Mouse (Mus musculus): ENCODE results near the gene Mlh3. TPM values are rescaled to one million over a fixed set of nuclear protein-coding genes. Genes with fewer than 3 reads are reported as not detected.

Gene Mlh3
- polyA plus RNA-seq, 2 experiments = 8.6 to 12.3 TPM

- WGBS = 38% methylated on average over 7 of the region's 7 CpGs
- Histone ChIP-seq H3K27me3 (ENCODE audit: control insufficient read depth, insufficient read depth, low read length) (no peaks in the 10 kb centered on the region), H3K9me3 (ENCODE audit: control insufficient read depth, low read length) (no peaks in the 10 kb centered on the region), H3K9ac (ENCODE audit: low read depth, low read length, severe bottlenecking) (no peak overlapping the region), H3K4me3 (replicated peaks; ENCODE audit: low read length) (no peak overlapping the region), H3K4me1 (ENCODE audit: control insufficient read depth, insufficient read depth, low read length) (no peaks in the 10 kb centered on the region; the same call in 1 of the 2 replicates), H3K27ac (replicated peaks; ENCODE audit: low read depth, low read length) (no peak overlapping the region), H3K36me3 (ENCODE audit: control insufficient read depth, insufficient read depth, low read length) (no peaks in the 10 kb centered on the region), H3K4me2 (replicated peaks; ENCODE audit: low read depth, low read length, severe bottlenecking) (no peak overlapping the region)
- DNase-seq (ENCODE audit: low spot score) (no peak), ATAC-seq (ENCODE audit: low FRiP score, low read depth) (peak; percentile 15; the same call in 1 of the 2 replicates)
- no peak for TF ChIP-seq POLR2A (IDR thresholded peaks at IDR 0.05; ENCODE audit: borderline replicate concordance, extremely low read depth, insufficient read depth, insufficient read length)
These were observed 61.7 kb downstream of the Mlh3 start for GRCm38 (mm10) chr12:85208687-85209199.

DNA sequence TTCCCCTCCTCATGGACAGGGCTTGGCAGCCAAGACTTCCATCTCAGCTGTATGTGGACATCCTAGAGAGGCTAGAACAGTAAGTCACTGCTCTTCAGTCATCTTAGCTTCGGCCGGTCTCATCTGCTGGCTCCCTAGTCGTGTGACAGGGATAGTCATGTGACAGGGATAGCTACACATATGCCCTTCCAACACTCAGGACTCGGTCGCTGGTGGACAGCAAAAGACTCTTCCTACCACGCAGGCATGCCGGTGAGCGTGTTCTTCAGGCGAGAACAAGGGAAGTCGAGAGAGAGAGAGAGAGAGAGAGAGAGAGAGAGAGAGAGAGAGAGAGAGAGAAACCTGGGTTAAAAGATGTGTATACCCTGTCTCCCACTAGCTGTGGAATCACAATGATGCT, 65.0 kb downstream of the Mlh3 start:
- 89% methylated on average over 10 of the region's 10 CpGs for WGBS
- Histone ChIP-seq H3K4me3 (replicated peaks; ENCODE audit: low read length) (no peak overlapping the region), H3K9ac (ENCODE audit: low read depth, low read length, severe bottlenecking) (no peak overlapping the region), H3K4me1 (ENCODE audit: control insufficient read depth, insufficient read depth, low read length) (peaks cover 18% of the 10 kb centered on the region), H3K4me2 (replicated peaks; ENCODE audit: low read depth, low read length, severe bottlenecking) (no peak overlapping the region), H3K9me3 (ENCODE audit: control insufficient read depth, low read length) (no peaks in the 10 kb centered on the region), H3K27me3 (ENCODE audit: control insufficient read depth, insufficient read depth, low read length) (no peaks in the 10 kb centered on the region), H3K27ac (replicated peaks; ENCODE audit: low read depth, low read length) (no peak overlapping the region), H3K36me3 (ENCODE audit: control insufficient read depth, insufficient read depth, low read length) (no peaks in the 10 kb centered on the region)
- ATAC-seq (ENCODE audit: low FRiP score, low read depth) (no peak), DNase-seq (ENCODE audit: low spot score) (no peak)
- no peak for TF ChIP-seq POLR2A (IDR thresholded peaks at IDR 0.05; ENCODE audit: borderline replicate concordance, extremely low read depth, insufficient read depth, insufficient read length)

DNA sequence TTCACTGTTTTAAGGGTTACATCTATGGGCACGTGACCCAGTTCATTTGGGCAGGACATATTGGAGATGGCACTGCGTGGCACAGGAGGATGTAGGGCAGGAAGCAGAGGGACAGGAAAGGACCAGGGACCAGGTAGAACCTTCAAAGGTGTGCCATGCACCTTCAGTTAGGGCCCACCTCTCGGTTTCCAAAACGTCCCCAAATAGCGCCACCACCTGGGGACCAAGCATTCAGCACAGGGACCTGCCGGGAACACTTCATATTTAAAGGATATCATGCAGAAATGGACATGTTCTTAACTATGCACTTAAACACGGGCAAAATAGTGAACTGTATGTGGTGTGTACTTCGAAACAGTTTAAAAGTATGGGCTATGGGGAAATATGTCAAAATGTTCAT, 66.3 kb downstream of the Mlh3 start:
- 53% methylated on average over 8 of the region's 8 CpGs for WGBS
- no peak for TF ChIP-seq POLR2A (IDR thresholded peaks at IDR 0.05; ENCODE audit: borderline replicate concordance, extremely low read depth, insufficient read depth, insufficient read length)

DNA sequence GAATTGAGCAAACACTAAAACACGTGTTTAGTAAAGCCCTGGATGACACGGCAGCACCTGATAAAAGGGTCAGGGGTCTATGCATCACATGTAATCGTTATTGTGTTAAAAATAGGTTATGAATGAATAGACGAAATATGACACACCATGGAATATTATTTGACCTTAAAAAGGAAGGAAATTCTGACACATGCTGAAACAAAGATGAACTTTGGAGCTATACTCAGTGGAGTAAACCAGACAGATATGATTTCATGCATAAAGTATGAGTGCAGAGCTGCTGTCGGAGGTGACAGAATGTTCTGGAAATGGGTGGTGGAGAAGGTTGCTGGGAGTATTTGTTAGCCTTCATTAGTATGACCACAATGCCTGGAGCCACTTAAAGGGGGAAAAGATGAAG, 66.7 kb downstream of the Mlh3 start:
- 74% methylated on average over 5 of the region's 5 CpGs for WGBS
- no peak overlapping the region for H3K9ac ChIP-seq (ENCODE audit: low read depth, low read length, severe bottlenecking)
- no peak for TF ChIP-seq POLR2A (IDR thresholded peaks at IDR 0.05; ENCODE audit: borderline replicate concordance, extremely low read depth, insufficient read depth, insufficient read length)
- no peak for ATAC-seq (ENCODE audit: low FRiP score, low read depth)
- H3K4me1 ChIP-seq (ENCODE audit: control insufficient read depth, insufficient read depth, low read length) = peaks cover 18% of the 10 kb centered on the region
- DNase-seq (ENCODE audit: low spot score) = no peak
- H3K36me3 ChIP-seq (ENCODE audit: control insufficient read depth, insufficient read depth, low read length) = no peaks in the 10 kb centered on the region
- no peak overlapping the region for H3K4me3 ChIP-seq (replicated peaks; ENCODE audit: low read length)
- no peak overlapping the region for H3K4me2 ChIP-seq (replicated peaks; ENCODE audit: low read depth, low read length, severe bottlenecking)
- no peaks in the 10 kb centered on the region for H3K27me3 ChIP-seq (ENCODE audit: control insufficient read depth, insufficient read depth, low read length)
- no peak overlapping the region for H3K27ac ChIP-seq (replicated peaks; ENCODE audit: low read depth, low read length)
- H3K9me3 ChIP-seq (ENCODE audit: control insufficient read depth, low read length) = no peaks in the 10 kb centered on the region

More for the DNA sequence above, 66.3 kb downstream of the Mlh3 start:
- Histone ChIP-seq H3K27me3 (ENCODE audit: control insufficient read depth, insufficient read depth, low read length) (no peaks in the 10 kb centered on the region), H3K4me2 (replicated peaks; ENCODE audit: low read depth, low read length, severe bottlenecking) (no peak overlapping the region), H3K27ac (replicated peaks; ENCODE audit: low read depth, low read length) (no peak overlapping the region), H3K4me3 (replicated peaks; ENCODE audit: low read length) (no peak overlapping the region), H3K36me3 (ENCODE audit: control insufficient read depth, insufficient read depth, low read length) (no peaks in the 10 kb centered on the region), H3K9me3 (ENCODE audit: control insufficient read depth, low read length) (no peaks in the 10 kb centered on the region), H3K4me1 (ENCODE audit: control insufficient read depth, insufficient read depth, low read length) (peaks cover 18% of the 10 kb centered on the region), H3K9ac (ENCODE audit: low read depth, low read length, severe bottlenecking) (no peak overlapping the region)
- no peak for ATAC-seq (ENCODE audit: low FRiP score, low read depth)
- DNase-seq (ENCODE audit: low spot score) = no peak

GRCm38 (mm10) chr12:85202191-85202590, 68.2 kb downstream of the Mlh3 start:
- no peaks in the 10 kb centered on the region for H3K27me3 ChIP-seq (ENCODE audit: control insufficient read depth, insufficient read depth, low read length)
- H3K9ac ChIP-seq (ENCODE audit: low read depth, low read length, severe bottlenecking) = no peak overlapping the region
- no peak overlapping the region for H3K4me2 ChIP-seq (replicated peaks; ENCODE audit: low read depth, low read length, severe bottlenecking)
- WGBS = 80% methylated on average over 7 of the region's 7 CpGs
- H3K4me3 ChIP-seq (replicated peaks; ENCODE audit: low read length) = no peak overlapping the region
- H3K4me1 ChIP-seq (ENCODE audit: control insufficient read depth, insufficient read depth, low read length) = peaks cover 30% of the 10 kb centered on the region
- TF ChIP-seq POLR2A (IDR thresholded peaks at IDR 0.05; ENCODE audit: borderline replicate concordance, extremely low read depth, insufficient read depth, insufficient read length) = no peak
- no peaks in the 10 kb centered on the region for H3K9me3 ChIP-seq (ENCODE audit: control insufficient read depth, low read length)
- DNase-seq (ENCODE audit: low spot score) (no peak), ATAC-seq (ENCODE audit: low FRiP score, low read depth) (no peak)
- H3K27ac ChIP-seq (replicated peaks; ENCODE audit: low read depth, low read length) = no peak overlapping the region; the same call in 1 of the 2 replicates
- no peaks in the 10 kb centered on the region for H3K36me3 ChIP-seq (ENCODE audit: control insufficient read depth, insufficient read depth, low read length)

- H3K9ac ChIP-seq (ENCODE audit: low read depth, low read length, severe bottlenecking) = 0 out of 2 replicates have a peak overlapping the region, but pooled peaks have one; percentile 34
- no peak for TF ChIP-seq POLR2A (IDR thresholded peaks at IDR 0.05; ENCODE audit: borderline replicate concordance, extremely low read depth, insufficient read depth, insufficient read length)
- H3K9me3 ChIP-seq (ENCODE audit: control insufficient read depth, low read length) = no peaks in the 10 kb centered on the region
- DNase-seq (ENCODE audit: low spot score) (no peak), ATAC-seq (ENCODE audit: low FRiP score, low read depth) (no peak)
- 76% methylated on average over 2 of the region's 2 CpGs for WGBS
- no peaks in the 10 kb centered on the region for H3K27me3 ChIP-seq (ENCODE audit: control insufficient read depth, insufficient read depth, low read length)
- peak overlapping the region; percentile 19; the same call in 1 of the 2 replicates for H3K27ac ChIP-seq (replicated peaks; ENCODE audit: low read depth, low read length)
- H3K4me1 ChIP-seq (ENCODE audit: control insufficient read depth, insufficient read depth, low read length) = peaks cover 31% of the 10 kb centered on the region
- no peak overlapping the region for H3K4me2 ChIP-seq (replicated peaks; ENCODE audit: low read depth, low read length, severe bottlenecking)
- no peak overlapping the region for H3K4me3 ChIP-seq (replicated peaks; ENCODE audit: low read length)
- H3K36me3 ChIP-seq (ENCODE audit: control insufficient read depth, insufficient read depth, low read length) = no peaks in the 10 kb centered on the region
These were observed 68.6 kb downstream of the Mlh3 start for GRCm38 (mm10) chr12:85201830-85202147.
